Mouse (Mus musculus) kidney, embryonic 14.5 days (tissue): ENCODE results near the gene Hspa14. TPM values are rescaled to one million over a fixed set of nuclear protein-coding genes. Genes with fewer than 3 reads are reported as not detected.
A peak's percentile ranks its signal among the peaks of the same experiment; 100 is the strongest.

Experiments
- ATAC-seq: fragments of 200-750 bp; cut with Nextera tagmentation; 2 replicates; pipeline ENCODE4 v1.8.0; 2017; ENCODE audit warnings: moderate number of reproducible peaks, mild to moderate bottlenecking, moderate TSS enrichment, moderate library complexity; ENCODE audit not compliant: low FRiP score, low TSS enrichment
- H3K27ac ChIP-seq: fragments of 300-500 bp; sonication (generic); 2 replicates; pipeline ENCODE4 v1.5.1; 2014; ENCODE audit warnings: low read depth, mild to moderate bottlenecking, low read length, moderate library complexity, mixed read lengths
- H3K27me3 ChIP-seq: fragments of 300-500 bp; sonication (generic); 2 replicates; pipeline ENCODE4 v1.6.1; 2014; ENCODE audit warnings: mild to moderate bottlenecking, low read length; ENCODE audit not compliant: control insufficient read depth, insufficient read depth
- H3K36me3 ChIP-seq: fragments of 300-500 bp; sonication (generic); 2 replicates; pipeline ENCODE4 v1.6.1; 2014; ENCODE audit warnings: low read length, mixed read lengths; ENCODE audit not compliant: control insufficient read depth, insufficient read depth
- H3K4me1 ChIP-seq: fragments of 300-500 bp; sonication (generic); 2 replicates; pipeline ENCODE4 v1.6.1; 2014; ENCODE audit warnings: low read length, mixed read lengths; ENCODE audit not compliant: control insufficient read depth, insufficient read depth
- H3K4me2 ChIP-seq: fragments of 300-500 bp; sonication (generic); replicated peaks from 2 replicates; pipeline ENCODE4 v1.6.1; 2014; ENCODE audit warnings: low read depth, mild to moderate bottlenecking, low read length
- H3K4me3 ChIP-seq: fragments of 300-500 bp; sonication (generic); 2 replicates; pipeline ENCODE4 v1.5.1; 2014; ENCODE audit warnings: mild to moderate bottlenecking, low read length
- H3K9ac ChIP-seq: fragments of 300-500 bp; sonication (generic); 2 replicates; pipeline ENCODE4 v1.6.1; 2014; ENCODE audit warnings: low read depth, mild to moderate bottlenecking, low read length, moderate library complexity
- H3K9me3 ChIP-seq: fragments of 300-500 bp; sonication (generic); 2 replicates; pipeline ENCODE4 v1.6.1; 2016; ENCODE audit warnings: low read length; ENCODE audit not compliant: control insufficient read depth
- WGBS: fragments of 180-500 bp; shearing (Covaris S2); extraction: QIAGEN DNeasy Blood & Tissue Kit; methylation state at CpG from one replicate; pipeline ENCODE4 v1.1.7; 2014; 5-methylcytosine and 5-hydroxymethylcytosine counted together
- polyA plus RNA-seq: library from polyadenylated mRNA; unstranded; fragments of >200 nt; fragmentation: Nextera tagmentation; extraction: Ambion mirVana; gene quantifications from 2 replicates; pipeline ENCODE4 v1.2.1, GENCODE M21; 2014

Hspa14 gene
- polyA plus RNA-seq, 1 experiment from 2014 or later = 119 TPM

DNA sequence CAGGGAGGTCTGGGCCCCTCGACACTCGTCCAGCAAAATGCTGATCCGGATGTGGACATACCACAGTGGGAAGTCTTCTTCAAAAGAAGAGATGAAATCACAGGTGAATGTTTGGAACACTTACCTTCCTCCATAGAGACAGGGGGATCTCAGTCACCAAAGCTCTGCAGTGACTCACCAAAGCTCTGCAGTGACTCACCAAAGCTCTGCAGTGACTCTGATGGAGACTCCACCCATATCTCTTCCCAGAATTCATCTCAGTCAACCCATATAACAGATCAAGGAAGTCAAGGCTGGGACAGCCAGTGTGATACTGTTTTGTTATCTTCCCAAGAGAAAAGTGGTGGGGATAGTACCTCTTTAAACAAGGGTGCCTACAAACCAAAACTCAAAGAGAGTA, 59.5 kb downstream of the Hspa14 start:
- Histone ChIP-seq H3K4me3 (no peak overlapping the region), H3K9me3 (no peaks in the 10 kb centered on the region), H3K27me3 (no peaks in the 10 kb centered on the region), H3K27ac (no peak overlapping the region), H3K36me3 (peaks cover 45% of the 10 kb centered on the region), H3K4me2 (no peak overlapping the region), H3K9ac (no peak overlapping the region), H3K4me1 (no peaks in the 10 kb centered on the region)
- 88% methylated on average over 3 of the region's 3 CpGs for WGBS
- ATAC-seq = no peak

DNA sequence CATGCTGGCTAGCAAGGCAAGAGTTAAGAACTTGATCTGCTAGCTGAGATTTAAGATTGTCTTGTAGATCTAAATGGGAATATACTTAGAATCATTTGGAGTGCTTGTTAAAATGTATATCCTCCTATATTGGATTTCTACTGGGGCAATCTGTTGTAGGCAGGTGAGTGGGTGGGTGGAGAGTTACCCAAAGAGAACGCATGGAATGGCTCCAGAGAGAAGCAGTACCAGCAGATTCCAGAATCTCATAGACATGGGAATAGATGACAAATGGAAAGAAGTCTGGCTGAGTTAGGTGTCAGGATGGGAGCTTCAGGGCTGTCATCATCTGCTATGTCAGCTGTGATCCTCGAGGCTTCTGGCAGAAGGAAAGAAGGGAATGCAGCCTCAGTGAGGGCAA, 63.2 kb downstream of the Hspa14 start:
- H3K9me3 ChIP-seq = no peaks in the 10 kb centered on the region
- H3K4me1 ChIP-seq = no peaks in the 10 kb centered on the region
- WGBS = 78% methylated on average over 2 of the region's 2 CpGs
- no peak overlapping the region for H3K4me2 ChIP-seq
- H3K4me3 ChIP-seq = no peak overlapping the region
- H3K9ac ChIP-seq = no peak overlapping the region
- H3K27ac ChIP-seq = no peak overlapping the region
- peaks cover 17% of the 10 kb centered on the region for H3K36me3 ChIP-seq
- ATAC-seq = no peak
- H3K27me3 ChIP-seq = no peaks in the 10 kb centered on the region

DNA sequence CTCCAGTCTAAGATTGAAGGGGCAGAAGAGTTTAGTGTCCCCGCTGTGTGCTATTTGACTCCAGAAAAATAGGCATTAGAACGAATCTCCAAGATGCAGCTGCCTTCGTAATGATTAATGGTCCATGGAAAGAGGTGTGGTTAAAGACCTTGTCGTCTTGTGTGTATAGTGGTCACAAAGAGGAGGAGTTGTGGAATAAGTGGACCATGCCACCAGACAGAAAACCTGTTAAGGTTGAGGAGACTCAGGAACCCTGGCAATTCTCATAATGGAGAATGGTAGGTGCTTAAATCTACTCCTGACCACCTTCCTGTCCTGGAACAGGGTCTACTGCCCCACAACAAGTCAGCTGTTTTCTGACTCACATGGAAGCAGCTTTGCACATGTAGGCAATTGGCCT, 66.6 kb downstream of the Hspa14 start:
- Histone ChIP-seq H3K9me3 (no peaks in the 10 kb centered on the region), H3K27me3 (no peaks in the 10 kb centered on the region), H3K9ac (no peak overlapping the region), H3K36me3 (no peaks in the 10 kb centered on the region; the same call in 1 of the 2 replicates), H3K4me2 (no peak overlapping the region), H3K27ac (no peak overlapping the region), H3K4me1 (no peaks in the 10 kb centered on the region), H3K4me3 (no peak overlapping the region)
- peak; percentile 70; the same call in 1 of the 2 replicates for ATAC-seq
- WGBS = 41% methylated on average over 4 of the region's 4 CpGs

DNA sequence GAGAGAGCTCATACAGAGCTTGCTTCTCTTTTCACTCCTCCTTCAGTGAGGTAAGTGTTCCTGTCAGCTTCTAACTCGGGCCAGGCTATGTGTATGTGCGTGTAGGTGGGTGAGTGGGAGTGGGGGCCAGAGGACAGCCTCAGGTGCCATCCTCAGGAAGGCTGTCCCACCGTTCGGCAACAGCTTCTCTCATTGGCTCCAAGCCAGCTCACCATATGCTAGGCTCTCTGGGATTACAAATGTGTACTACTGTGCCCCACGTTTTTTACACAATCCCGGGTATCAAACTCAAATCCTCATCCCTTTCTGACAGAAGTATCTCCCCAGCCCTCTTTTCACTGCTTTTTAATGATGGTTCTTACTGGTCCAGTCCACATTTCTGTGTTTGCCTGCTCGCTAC, 68.4 kb downstream of the Hspa14 start:
- 79% methylated on average over 7 of the region's 7 CpGs for WGBS
- H3K27ac ChIP-seq = no peak overlapping the region
- no peaks in the 10 kb centered on the region; the same call in 1 of the 2 replicates for H3K36me3 ChIP-seq
- no peaks in the 10 kb centered on the region for H3K9me3 ChIP-seq
- H3K9ac ChIP-seq = no peak overlapping the region
- no peak for ATAC-seq
- no peak overlapping the region for H3K4me3 ChIP-seq
- no peak overlapping the region for H3K4me2 ChIP-seq
- no peaks in the 10 kb centered on the region for H3K4me1 ChIP-seq
- no peaks in the 10 kb centered on the region for H3K27me3 ChIP-seq

Other genes with a start within 250 kb of the Hspa14 start
- 52.1 and 54.4 TPM in 2 replicates for gene Nmt2, start 228.6 kb downstream of the Hspa14 start, polyA plus RNA-seq
- 26.5 and 35.2 TPM in 2 replicates for gene Rpp38, start 180.2 kb downstream of the Hspa14 start, polyA plus RNA-seq
- 1.2 and 1.7 TPM in 2 replicates for gene Acbd7, start 176.6 kb downstream of the Hspa14 start, polyA plus RNA-seq
- not detected in 2 replicates for gene Olah, start 115.6 kb downstream of the Hspa14 start, polyA plus RNA-seq
- not detected in 2 replicates for gene Meig1, start 90.2 kb downstream of the Hspa14 start, polyA plus RNA-seq
- 6.2 and 7.3 TPM in 2 replicates for gene Dclre1c, start 88.7 kb downstream of the Hspa14 start, polyA plus RNA-seq
- 25.1 and 28.8 TPM in 2 replicates for gene Suv39h2, start 37.8 kb downstream of the Hspa14 start, polyA plus RNA-seq
- gene Gm45902, start within 50 bp of the Hspa14 start, polyA plus RNA-seq = 3.6 and 7.3 TPM in 2 replicates
- 0.23 TPM in 1 of 2 replicates, not detected in the other for gene Cdnf, start 216 bp upstream of the Hspa14 start, polyA plus RNA-seq
- 40.9 and 77.0 TPM in 2 replicates for gene Fam107b, start 57.7 kb upstream of the Hspa14 start, polyA plus RNA-seq